Mouse (Mus musculus): Measurements from ENCODE around the gene U2af1l4. TPM values are rescaled to one million over a fixed set of nuclear protein-coding genes. Genes with fewer than 3 reads are reported as not detected.

Gene U2af1l4
- polyA plus RNA-seq, 1 experiment from 2014 or later: 115 TPM

DNA sequence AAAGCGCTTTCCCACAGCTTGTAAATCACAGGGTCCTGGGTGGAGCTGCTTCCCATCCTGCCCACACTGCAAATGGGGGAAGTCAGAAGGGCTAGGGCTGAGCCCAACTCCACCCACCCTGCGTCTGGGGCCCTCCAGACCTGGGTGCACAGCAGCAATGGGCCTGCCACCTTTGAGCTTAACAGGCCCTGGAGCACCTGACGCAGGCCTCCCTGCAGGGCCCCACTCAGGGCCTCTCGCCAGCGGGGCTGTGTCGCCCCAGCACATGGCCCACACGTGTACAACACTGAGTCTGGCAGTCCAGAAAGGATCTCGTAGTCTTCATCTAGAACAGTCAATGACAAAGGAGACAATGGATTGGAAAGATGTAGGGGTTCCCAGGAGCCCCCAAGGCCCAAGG, 16.8 kb downstream of the U2af1l4 start:
- Histone ChIP-seq H3K9me3 (ENCODE audit: control insufficient read depth, low read length) (no peaks in the 10 kb centered on the region), H3K27me3 (ENCODE audit: control insufficient read depth, insufficient read depth, low read length) (no peaks in the 10 kb centered on the region), H3K4me2 (ENCODE audit: low read length) (no peak overlapping the region), H3K9ac (ENCODE audit: low read length) (no peak overlapping the region), H3K27ac (replicated peaks in 1 of 2; ENCODE audit: control insufficient read depth in 1 of 2, insufficient read depth in 1 of 2, low read depth in 2 of 2, low read length in 2 of 2) (no peak overlapping the region), H3K4me3 (ENCODE audit: control insufficient read depth in 1 of 2, insufficient read depth in 1 of 2, low read depth in 1 of 2, low read length in 2 of 2) (no peak overlapping the region), H3K4me1 (ENCODE audit: control insufficient read depth in 2 of 2, insufficient read depth in 2 of 2, low read length in 2 of 2) (no peaks in the 10 kb centered on the region), H3K36me3 (ENCODE audit: control insufficient read depth, insufficient read depth, low read length) (peaks cover 100% of the 10 kb centered on the region)
- WGBS: 92% methylated on average over 8 of the region's 8 CpGs
- ATAC-seq (ENCODE audit: insufficient number of reproducible peaks, insufficient read depth, low FRiP score, low read depth): no peak

DNA sequence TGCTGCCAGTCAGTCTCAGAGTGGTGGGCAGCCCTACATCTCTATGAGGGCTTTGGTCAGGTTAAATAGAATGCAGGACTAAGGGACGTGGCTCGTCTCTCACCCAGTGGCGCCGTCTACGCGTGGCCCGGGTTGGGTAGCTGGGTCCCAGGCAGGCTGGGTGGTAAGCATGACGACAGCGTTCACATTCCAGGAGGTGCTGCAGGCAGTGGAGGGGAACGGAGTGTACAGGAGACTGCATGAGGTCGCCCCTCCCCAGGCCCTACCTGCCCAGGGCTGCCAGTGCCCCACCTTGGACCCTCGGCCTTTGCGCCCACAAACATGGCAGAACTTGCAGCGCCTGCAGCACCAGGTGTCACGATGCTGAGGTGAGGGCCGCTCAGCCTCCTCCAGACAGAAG, 18.4 kb downstream of the U2af1l4 start:
- H3K36me3 ChIP-seq (ENCODE audit: control insufficient read depth, insufficient read depth, low read length): peaks cover 100% of the 10 kb centered on the region
- ATAC-seq (ENCODE audit: insufficient number of reproducible peaks, insufficient read depth, low FRiP score, low read depth): no peak
- H3K4me2 ChIP-seq (ENCODE audit: low read length): no peak overlapping the region
- 91% methylated on average over 16 of the region's 16 CpGs for WGBS
- H3K9ac ChIP-seq (ENCODE audit: low read length): no peak overlapping the region
- no peak overlapping the region for H3K27ac ChIP-seq (replicated peaks in 1 of 2; ENCODE audit: control insufficient read depth in 1 of 2, insufficient read depth in 1 of 2, low read depth in 2 of 2, low read length in 2 of 2)
- H3K4me1 ChIP-seq (ENCODE audit: control insufficient read depth in 2 of 2, insufficient read depth in 2 of 2, low read length in 2 of 2): no peaks in the 10 kb centered on the region
- H3K9me3 ChIP-seq (ENCODE audit: control insufficient read depth, low read length): no peaks in the 10 kb centered on the region
- no peaks in the 10 kb centered on the region for H3K27me3 ChIP-seq (ENCODE audit: control insufficient read depth, insufficient read depth, low read length)
- H3K4me3 ChIP-seq (ENCODE audit: control insufficient read depth in 1 of 2, insufficient read depth in 1 of 2, low read depth in 1 of 2, low read length in 2 of 2): no peak overlapping the region

- Histone ChIP-seq H3K4me2 (ENCODE audit: low read length) (no peak overlapping the region), H3K27me3 (ENCODE audit: control insufficient read depth, insufficient read depth, low read length) (no peaks in the 10 kb centered on the region), H3K4me3 (ENCODE audit: control insufficient read depth in 1 of 2, insufficient read depth in 1 of 2, low read depth in 1 of 2, low read length in 2 of 2) (no peak overlapping the region), H3K9ac (ENCODE audit: low read length) (no peak overlapping the region), H3K4me1 (ENCODE audit: control insufficient read depth in 2 of 2, insufficient read depth in 2 of 2, low read length in 2 of 2) (peaks cover 3 to 10% of the 10 kb centered on the region in 2 experiments; a peak in 3 of 4 replicates), H3K9me3 (ENCODE audit: control insufficient read depth, low read length) (no peaks in the 10 kb centered on the region), H3K36me3 (ENCODE audit: control insufficient read depth, insufficient read depth, low read length) (peaks cover 75% of the 10 kb centered on the region), H3K27ac (replicated peaks in 1 of 2; ENCODE audit: control insufficient read depth in 1 of 2, insufficient read depth in 1 of 2, low read depth in 2 of 2, low read length in 2 of 2) (no peak overlapping the region)
- ATAC-seq (ENCODE audit: insufficient number of reproducible peaks, insufficient read depth, low FRiP score, low read depth): no peak
- WGBS: 88% methylated on average over 10 of the region's 10 CpGs
Measured at GRCm38 (mm10) chr7:30584339-30584738, 21.2 kb downstream of the U2af1l4 start.

GRCm38 (mm10) chr7:30585170-30585569, 22.1 kb downstream of the U2af1l4 start:
- 98% methylated on average over 7 of the region's 7 CpGs for WGBS
- no peak overlapping the region for H3K4me3 ChIP-seq (ENCODE audit: control insufficient read depth in 1 of 2, insufficient read depth in 1 of 2, low read depth in 1 of 2, low read length in 2 of 2)
- no peaks in the 10 kb centered on the region for H3K27me3 ChIP-seq (ENCODE audit: control insufficient read depth, insufficient read depth, low read length)
- no peak for ATAC-seq (ENCODE audit: insufficient number of reproducible peaks, insufficient read depth, low FRiP score, low read depth)
- H3K36me3 ChIP-seq (ENCODE audit: control insufficient read depth, insufficient read depth, low read length): peaks cover 66% of the 10 kb centered on the region
- no peaks in the 10 kb centered on the region for H3K9me3 ChIP-seq (ENCODE audit: control insufficient read depth, low read length)
- H3K27ac ChIP-seq (replicated peaks in 1 of 2; ENCODE audit: control insufficient read depth in 1 of 2, insufficient read depth in 1 of 2, low read depth in 2 of 2, low read length in 2 of 2): no peak overlapping the region
- no peak overlapping the region for H3K4me2 ChIP-seq (ENCODE audit: low read length)
- no peak overlapping the region for H3K9ac ChIP-seq (ENCODE audit: low read length)
- H3K4me1 ChIP-seq (ENCODE audit: control insufficient read depth in 2 of 2, insufficient read depth in 2 of 2, low read length in 2 of 2): peaks cover 3 to 15% of the 10 kb centered on the region in 2 experiments; a peak in 3 of 4 replicates

DNA sequence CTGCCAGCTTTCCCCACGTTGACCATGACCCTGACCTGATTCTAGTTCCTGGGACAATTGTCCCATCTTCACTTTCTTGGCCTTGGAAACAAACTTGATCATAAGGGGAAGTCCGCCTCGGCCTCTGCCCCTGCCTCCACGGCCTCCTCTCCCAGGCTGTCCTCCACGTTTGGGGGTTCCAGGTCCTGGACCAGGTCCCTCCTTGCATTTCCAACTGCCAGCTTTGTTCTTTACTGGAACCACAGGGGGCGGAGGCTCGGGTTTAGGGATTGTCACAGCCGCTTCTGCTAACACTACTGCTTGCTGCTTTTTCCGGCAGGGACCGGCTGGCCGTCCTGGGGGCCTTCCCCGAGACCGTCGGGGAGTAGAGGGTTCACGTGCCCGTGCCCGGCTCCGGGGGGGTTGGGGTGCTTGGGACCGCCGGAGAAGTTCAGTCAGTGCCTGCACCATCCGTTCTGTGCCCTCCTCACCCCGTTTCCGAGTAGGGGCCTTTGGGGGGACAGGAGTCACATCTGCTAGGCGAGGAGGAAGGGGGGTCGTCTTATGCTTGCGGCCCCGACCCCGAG, 23.4 kb downstream of the U2af1l4 start:
- peaks cover 53% of the 10 kb centered on the region for H3K36me3 ChIP-seq (ENCODE audit: control insufficient read depth, insufficient read depth, low read length)
- H3K4me2 ChIP-seq (ENCODE audit: low read length): peak overlapping the region; percentile 97
- no peak overlapping the region for H3K27ac ChIP-seq (replicated peaks in 1 of 2; ENCODE audit: control insufficient read depth in 1 of 2, insufficient read depth in 1 of 2, low read depth in 2 of 2, low read length in 2 of 2)
- no peak for ATAC-seq (ENCODE audit: insufficient number of reproducible peaks, insufficient read depth, low FRiP score, low read depth)
- H3K9ac ChIP-seq (ENCODE audit: low read length): no peak overlapping the region
- no peaks in the 10 kb centered on the region for H3K9me3 ChIP-seq (ENCODE audit: control insufficient read depth, low read length)
- no peaks in the 10 kb centered on the region for H3K27me3 ChIP-seq (ENCODE audit: control insufficient read depth, insufficient read depth, low read length)
- no peak overlapping the region for H3K4me3 ChIP-seq (ENCODE audit: control insufficient read depth in 1 of 2, insufficient read depth in 1 of 2, low read depth in 1 of 2, low read length in 2 of 2)
- H3K4me1 ChIP-seq (ENCODE audit: control insufficient read depth in 2 of 2, insufficient read depth in 2 of 2, low read length in 2 of 2): peaks cover 3 to 15% of the 10 kb centered on the region in 2 experiments; a peak in 3 of 4 replicates
- 91% methylated on average over 28 of the region's 28 CpGs for WGBS

DNA sequence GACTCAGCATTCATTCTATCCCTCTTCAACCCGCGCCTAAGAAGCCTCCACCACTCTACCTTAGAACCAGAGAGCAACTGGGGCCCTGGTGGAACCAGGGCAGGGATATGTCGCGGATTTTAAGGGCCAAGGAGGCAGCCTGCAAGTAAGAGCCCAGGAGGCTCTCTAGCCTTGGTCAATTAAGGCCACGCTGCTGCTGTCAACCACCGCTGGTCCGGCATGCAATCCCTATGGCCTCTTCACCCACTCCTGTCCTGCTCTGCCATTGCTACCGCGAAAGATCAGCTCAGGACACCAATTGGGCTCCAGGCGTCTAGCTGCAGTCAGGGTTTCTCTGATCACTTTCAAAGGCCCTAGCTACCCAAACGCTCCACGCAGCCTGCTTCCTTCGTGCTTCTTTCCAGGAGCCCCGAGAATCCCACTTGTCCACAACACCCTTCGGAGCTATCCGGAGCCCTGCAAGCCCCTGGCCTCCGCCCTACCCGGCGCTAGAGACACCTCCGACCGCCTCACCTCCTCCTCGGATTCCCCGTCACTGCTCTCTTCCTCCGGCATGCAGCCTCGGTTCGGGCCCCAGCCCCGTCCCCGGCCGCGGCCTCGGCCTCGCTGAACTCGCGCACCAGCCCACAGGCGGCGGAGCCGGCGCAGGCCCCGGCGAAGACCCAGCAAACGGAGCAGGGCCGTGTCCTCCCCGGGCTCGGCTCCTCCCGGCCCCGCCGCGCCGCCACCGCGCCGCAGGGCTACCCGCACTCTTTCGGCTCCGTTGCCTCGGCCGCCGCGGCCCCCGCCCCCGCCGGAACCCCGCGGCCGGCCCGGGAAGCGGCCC, 25.0 kb downstream of the U2af1l4 start:
- H3K27me3 ChIP-seq (ENCODE audit: control insufficient read depth, insufficient read depth, low read length): no peaks in the 10 kb centered on the region
- ATAC-seq (ENCODE audit: insufficient number of reproducible peaks, insufficient read depth, low FRiP score, low read depth): peak; percentile 14
- no peaks in the 10 kb centered on the region for H3K9me3 ChIP-seq (ENCODE audit: control insufficient read depth, low read length)
- peaks cover 3 to 15% of the 10 kb centered on the region in 2 experiments; a peak in 3 of 4 replicates for H3K4me1 ChIP-seq (ENCODE audit: control insufficient read depth in 2 of 2, insufficient read depth in 2 of 2, low read length in 2 of 2)
- peak overlapping the region; percentile 97 for H3K4me2 ChIP-seq (ENCODE audit: low read length)
- peak overlapping the region; percentile 30 to 90 for H3K27ac ChIP-seq (replicated peaks in 1 of 2; ENCODE audit: control insufficient read depth in 1 of 2, insufficient read depth in 1 of 2, low read depth in 2 of 2, low read length in 2 of 2)
- peaks cover 38% of the 10 kb centered on the region for H3K36me3 ChIP-seq (ENCODE audit: control insufficient read depth, insufficient read depth, low read length)
- under 1% methylated on average over 61 of the region's 67 CpGs for WGBS
- H3K9ac ChIP-seq (ENCODE audit: low read length): peak overlapping the region; percentile 96
- H3K4me3 ChIP-seq (ENCODE audit: control insufficient read depth in 1 of 2, insufficient read depth in 1 of 2, low read depth in 1 of 2, low read length in 2 of 2): peak overlapping the region; percentile 73 to 94

GRCm38 (mm10) chr7:30588676-30589434, 25.8 kb downstream of the U2af1l4 start, which contains the start of gene Kmt2b:
Gene Kmt2b (minus strand): TSS chr7:30588726.
- no peaks in the 10 kb centered on the region; the same call in 1 of the 2 replicates for H3K27me3 ChIP-seq (ENCODE audit: control insufficient read depth, insufficient read depth, low read length)
- peak within 1 kb of the TSS; percentile 96 for H3K9ac ChIP-seq (ENCODE audit: low read length)
- peak; percentile 96 for ATAC-seq (ENCODE audit: insufficient number of reproducible peaks, insufficient read depth, low FRiP score, low read depth)
- peaks cover 3 to 15% of the 10 kb centered on the region in 2 experiments; a peak in 3 of 4 replicates for H3K4me1 ChIP-seq (ENCODE audit: control insufficient read depth in 2 of 2, insufficient read depth in 2 of 2, low read length in 2 of 2)
- H3K9me3 ChIP-seq (ENCODE audit: control insufficient read depth, low read length): no peaks in the 10 kb centered on the region
- H3K36me3 ChIP-seq (ENCODE audit: control insufficient read depth, insufficient read depth, low read length): peaks cover 30% of the 10 kb centered on the region
- H3K27ac ChIP-seq (replicated peaks in 1 of 2; ENCODE audit: control insufficient read depth in 1 of 2, insufficient read depth in 1 of 2, low read depth in 2 of 2, low read length in 2 of 2): peak within 1 kb of the TSS; percentile 88 to 90
- under 1% methylated on average over 61 of the region's 68 CpGs for WGBS
- H3K4me3 ChIP-seq (ENCODE audit: control insufficient read depth in 1 of 2, insufficient read depth in 1 of 2, low read depth in 1 of 2, low read length in 2 of 2): peak within 1 kb of the TSS; percentile 77 to 94
- peak within 1 kb of the TSS; percentile 97 for H3K4me2 ChIP-seq (ENCODE audit: low read length)
